Mouse (Mus musculus) heart, embryonic 16.5 days (tissue): ENCODE results near the gene Col28a1. TPM values are rescaled to one million over a fixed set of nuclear protein-coding genes. Genes with fewer than 3 reads are reported as not detected.

Experiments used
- ATAC-seq: fragments of 200-750 bp; cut with Nextera tagmentation; replicated peaks from 2 replicates; pipeline ENCODE4 v1.8.0; 2017; ENCODE audit warnings: moderate number of reproducible peaks; ENCODE audit not compliant: insufficient read depth, low FRiP score; ENCODE audit errors: extremely low read depth
- H3K27ac ChIP-seq: fragments of 300-500 bp; sonication (generic); 2 replicates; pipeline ENCODE4 v1.5.1; 2014; ENCODE audit warnings: mild to moderate bottlenecking, low read length, control low read depth, moderate library complexity
- H3K27me3 ChIP-seq: fragments of 300-500 bp; sonication (generic); 2 replicates; pipeline ENCODE4 v1.6.1; 2014; ENCODE audit warnings: low read length, mixed read lengths; ENCODE audit not compliant: control insufficient read depth, insufficient read depth
- H3K36me3 ChIP-seq: fragments of 300-500 bp; sonication (generic); 2 replicates; pipeline ENCODE4 v1.6.1; 2014; ENCODE audit not compliant: control insufficient read depth, insufficient read depth
- H3K4me1 ChIP-seq: fragments of 300-500 bp; sonication (generic); 2 replicates; pipeline ENCODE4 v1.6.1; 2014; ENCODE audit warnings: low read length, mixed read lengths; ENCODE audit not compliant: control insufficient read depth, insufficient read depth
- H3K4me2 ChIP-seq: fragments of 300-500 bp; sonication (generic); 2 replicates; pipeline ENCODE4 v1.6.1; 2014; ENCODE audit warnings: low read depth, mild to moderate bottlenecking, control low read depth, low read length
- H3K4me3 ChIP-seq: fragments of 300-500 bp; sonication (generic); 2 replicates; pipeline ENCODE4 v1.5.1; 2014; ENCODE audit warnings: mild to moderate bottlenecking, control low read depth, low read length
- H3K9ac ChIP-seq: fragments of 300-500 bp; sonication (generic); 2 replicates; pipeline ENCODE4 v1.6.1; 2014; ENCODE audit warnings: low read length, control low read depth
- H3K9me3 ChIP-seq: fragments of 300-500 bp; sonication (generic); replicated peaks from 2 replicates; pipeline ENCODE4 v1.6.1; 2016; ENCODE audit warnings: low read length; ENCODE audit not compliant: control insufficient read depth
- WGBS: fragments of 180-500 bp; shearing (Covaris S2); extraction: QIAGEN DNeasy Blood & Tissue Kit; methylation state at CpG from one replicate; pipeline ENCODE4 v1.1.7; 2014; 5-methylcytosine and 5-hydroxymethylcytosine counted together
- polyA plus RNA-seq: library from polyadenylated mRNA; unstranded; fragments of >200 nt; fragmentation: Nextera tagmentation; extraction: Ambion mirVana; gene quantifications from 2 replicates; pipeline ENCODE4 v1.2.1, GENCODE M21; 2015

Gene Col28a1
- polyA plus RNA-seq, 1 experiment from 2014 or later = 0.17 TPM

DNA sequence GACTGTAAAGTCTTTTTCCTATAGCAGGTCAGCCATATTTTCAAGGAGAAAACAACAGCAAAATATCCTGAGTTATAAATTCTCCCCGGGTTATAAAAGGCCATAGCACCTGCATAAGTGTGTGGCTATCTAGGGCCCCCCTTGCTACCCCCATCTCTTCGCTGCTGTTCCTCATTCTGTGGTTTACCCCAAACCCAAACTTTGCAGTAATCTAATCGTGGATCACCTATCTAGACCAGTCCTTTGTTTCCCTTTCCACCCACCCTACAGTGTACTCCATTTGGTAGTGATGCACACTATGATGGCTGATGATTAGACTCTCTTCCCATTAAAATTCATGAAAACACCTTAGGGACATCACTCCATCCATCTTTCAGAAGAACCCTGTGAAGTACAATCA, 125.3 kb downstream of the Col28a1 start:
- no peak for ATAC-seq
- H3K27ac ChIP-seq = no peak overlapping the region
- H3K4me3 ChIP-seq = no peak overlapping the region
- no peak overlapping the region for H3K9ac ChIP-seq
- H3K9me3 ChIP-seq = no peaks in the 10 kb centered on the region
- no peaks in the 10 kb centered on the region for H3K4me1 ChIP-seq
- no peaks in the 10 kb centered on the region for H3K36me3 ChIP-seq
- no peaks in the 10 kb centered on the region for H3K27me3 ChIP-seq
- WGBS = 78% methylated on average over 3 of the region's 3 CpGs
- H3K4me2 ChIP-seq = no peak overlapping the region

DNA sequence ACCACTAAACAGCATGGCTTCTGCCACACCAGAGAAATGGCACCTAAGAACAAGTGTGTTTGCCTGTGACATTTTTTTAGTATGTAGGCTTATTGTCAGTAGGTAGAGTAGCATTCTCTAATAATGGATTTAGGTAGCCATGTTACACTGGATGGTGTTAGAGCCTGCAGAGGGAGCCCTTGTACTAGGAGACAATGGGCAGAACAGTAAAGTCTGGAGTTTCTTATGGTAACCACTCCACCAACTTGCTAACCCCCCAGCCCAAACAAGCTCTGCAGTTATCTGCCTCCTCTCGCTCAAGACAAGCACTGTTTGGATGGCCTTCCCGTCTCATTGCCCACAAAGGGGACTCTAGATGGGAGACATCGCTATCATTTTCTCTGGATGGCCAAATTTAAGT, 126.2 kb downstream of the Col28a1 start:
- H3K27ac ChIP-seq = no peak overlapping the region
- 34% methylated on average over 3 of the region's 3 CpGs for WGBS
- H3K4me3 ChIP-seq = no peak overlapping the region
- no peaks in the 10 kb centered on the region for H3K4me1 ChIP-seq
- H3K36me3 ChIP-seq = no peaks in the 10 kb centered on the region
- H3K4me2 ChIP-seq = no peak overlapping the region
- H3K9ac ChIP-seq = no peak overlapping the region
- H3K27me3 ChIP-seq = no peaks in the 10 kb centered on the region
- ATAC-seq = peak; percentile 73
- no peaks in the 10 kb centered on the region for H3K9me3 ChIP-seq

DNA sequence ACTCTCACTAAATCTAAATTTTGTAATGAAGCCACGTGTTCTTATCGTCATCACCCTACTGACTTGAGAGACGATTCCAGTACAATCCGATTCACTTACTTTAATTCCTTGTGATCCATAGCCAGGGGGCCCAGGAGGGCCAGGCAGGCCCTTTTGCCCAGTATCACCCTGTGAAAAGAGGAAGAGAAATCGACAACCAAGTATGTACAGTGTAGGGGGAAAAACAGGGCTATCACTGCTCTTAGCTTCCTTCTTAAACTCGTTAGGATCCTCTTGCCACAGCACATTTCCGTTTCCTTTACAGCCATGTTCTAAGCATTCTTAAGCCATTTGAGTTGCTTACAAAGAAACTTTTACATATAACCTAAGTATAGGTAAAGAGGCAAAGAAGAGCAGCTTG, 133.2 kb downstream of the Col28a1 start:
- Histone ChIP-seq H3K27ac (no peak overlapping the region), H3K27me3 (no peaks in the 10 kb centered on the region), H3K4me1 (no peaks in the 10 kb centered on the region), H3K9me3 (no peaks in the 10 kb centered on the region), H3K36me3 (no peaks in the 10 kb centered on the region), H3K4me3 (no peak overlapping the region), H3K4me2 (no peak overlapping the region), H3K9ac (no peak overlapping the region)
- ATAC-seq = no peak
- 73% methylated on average over 7 of the region's 7 CpGs for WGBS

DNA sequence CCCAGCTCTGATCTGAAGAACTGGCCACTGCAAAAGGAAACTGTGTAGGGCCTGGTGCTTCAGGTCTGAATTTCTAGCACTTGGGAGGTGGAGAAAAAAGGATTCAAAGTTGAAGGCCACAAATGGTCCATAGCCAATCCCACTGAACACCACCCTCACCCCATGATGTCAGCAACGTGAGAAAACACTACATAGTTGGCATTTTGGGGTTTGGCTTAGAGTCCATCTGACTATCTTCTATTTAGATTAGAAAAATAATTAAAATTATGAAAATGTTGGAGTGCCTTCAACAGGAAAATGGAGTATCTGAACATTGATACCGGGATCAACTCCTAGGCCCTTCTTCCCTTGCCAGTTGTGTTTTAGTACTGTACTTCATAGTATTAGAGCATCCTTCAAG, 144.2 kb downstream of the Col28a1 start:
- Histone ChIP-seq H3K27ac (no peak overlapping the region), H3K4me1 (peaks cover 6% of the 10 kb centered on the region; the same call in 1 of the 2 replicates), H3K4me3 (no peak overlapping the region), H3K4me2 (no peak overlapping the region), H3K9me3 (no peaks in the 10 kb centered on the region), H3K9ac (no peak overlapping the region), H3K36me3 (no peaks in the 10 kb centered on the region), H3K27me3 (no peaks in the 10 kb centered on the region)
- 78% methylated on average over 2 of the region's 2 CpGs for WGBS
- no peak for ATAC-seq

GRCm38 (mm10) chr6:8046446-8046845, 146.0 kb downstream of the Col28a1 start:
- Histone ChIP-seq H3K4me2 (no peak overlapping the region), H3K36me3 (no peaks in the 10 kb centered on the region), H3K27me3 (no peaks in the 10 kb centered on the region), H3K9ac (no peak overlapping the region), H3K9me3 (no peaks in the 10 kb centered on the region), H3K27ac (no peak overlapping the region), H3K4me3 (no peak overlapping the region), H3K4me1 (peaks cover 6% of the 10 kb centered on the region; the same call in 1 of the 2 replicates)
- no peak for ATAC-seq
- WGBS = 43% methylated on average over 4 of the region's 4 CpGs

- Histone ChIP-seq H3K9me3 (no peaks in the 10 kb centered on the region), H3K9ac (no peak overlapping the region), H3K4me2 (no peak overlapping the region), H3K4me1 (peaks cover 6% of the 10 kb centered on the region; the same call in 1 of the 2 replicates), H3K27me3 (no peaks in the 10 kb centered on the region), H3K4me3 (no peak overlapping the region), H3K36me3 (no peaks in the 10 kb centered on the region), H3K27ac (no peak overlapping the region)
- ATAC-seq = no peak
- WGBS = 89% methylated on average over 1 of the region's 1 CpGs
These were observed 146.6 kb downstream of the Col28a1 start for GRCm38 (mm10) chr6:8045825-8046224.

- Histone ChIP-seq H3K9me3 (no peaks in the 10 kb centered on the region), H3K4me2 (no peak overlapping the region), H3K36me3 (no peaks in the 10 kb centered on the region), H3K9ac (no peak overlapping the region), H3K27ac (no peak overlapping the region), H3K27me3 (no peaks in the 10 kb centered on the region), H3K4me1 (no peaks in the 10 kb centered on the region), H3K4me3 (no peak overlapping the region)
- 69% methylated on average over 4 of the region's 4 CpGs for WGBS
- ATAC-seq = no peak
These were observed 163.7 kb downstream of the Col28a1 start for GRCm38 (mm10) chr6:8028711-8029110.

- ATAC-seq = no peak
- H3K4me3 ChIP-seq = no peak overlapping the region
- H3K9ac ChIP-seq = no peak overlapping the region
- no peaks in the 10 kb centered on the region for H3K9me3 ChIP-seq
- no peaks in the 10 kb centered on the region for H3K27me3 ChIP-seq
- no peak overlapping the region for H3K4me2 ChIP-seq
- H3K4me1 ChIP-seq = no peaks in the 10 kb centered on the region
- H3K27ac ChIP-seq = no peak overlapping the region
- WGBS = 87% methylated on average over 7 of the region's 7 CpGs
- no peaks in the 10 kb centered on the region for H3K36me3 ChIP-seq
These were observed 166.9 kb downstream of the Col28a1 start for GRCm38 (mm10) chr6:8025332-8026129.

DNA sequence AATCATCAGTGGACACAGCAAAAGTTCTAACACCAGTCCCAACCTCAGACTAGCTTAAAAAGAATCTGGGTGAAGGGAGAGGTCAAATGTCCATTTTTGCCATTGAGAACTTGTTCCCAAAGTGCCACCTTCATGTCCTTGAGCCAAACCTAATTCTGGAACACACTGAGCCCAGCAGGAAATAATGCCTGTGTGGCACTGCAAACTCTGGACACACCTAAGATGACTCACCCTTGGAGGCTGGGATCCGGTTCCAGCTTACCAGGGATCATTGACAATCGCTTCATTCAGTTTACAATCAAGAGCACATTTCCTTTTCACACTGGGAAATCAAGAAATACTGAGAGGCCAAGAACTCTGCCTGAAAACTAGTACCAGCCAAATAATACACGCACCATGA, 168.9 kb downstream of the Col28a1 start:
- Histone ChIP-seq H3K4me3 (no peak overlapping the region), H3K9ac (no peak overlapping the region), H3K27ac (no peak overlapping the region), H3K36me3 (no peaks in the 10 kb centered on the region), H3K4me1 (no peaks in the 10 kb centered on the region), H3K4me2 (no peak overlapping the region), H3K9me3 (peaks cover 2% of the 10 kb centered on the region; the same call in 1 of the 2 replicates), H3K27me3 (no peaks in the 10 kb centered on the region)
- ATAC-seq = no peak
- 74% methylated on average over 3 of the region's 3 CpGs for WGBS
